Mouse (Mus musculus): ENCODE data around the gene Paqr8. TPM values are rescaled to one million over a fixed set of nuclear protein-coding genes. Genes with fewer than 3 reads are reported as not detected.

Gene Paqr8
- polyA plus RNA-seq, 1 experiment from 2014 or later: 2.1 TPM

- DNase-seq (ENCODE audit: low spot score) (no peak), ATAC-seq (replicated peaks; ENCODE audit: low FRiP score, low read depth) (no peak)
- no peak overlapping the region for H3K9ac ChIP-seq (ENCODE audit: low read depth, low read length)
- no peaks in the 10 kb centered on the region for H3K36me3 ChIP-seq (ENCODE audit: insufficient read depth, low read length)
- H3K4me3 ChIP-seq (replicated peaks; ENCODE audit: low read depth, low read length): no peak overlapping the region
- TF ChIP-seq CTCF (IDR thresholded peaks at IDR 0.05; ENCODE audit: low read depth): no peak
- no peak overlapping the region for H3K4me2 ChIP-seq (ENCODE audit: low read length)
- no peaks in the 10 kb centered on the region for H3K4me1 ChIP-seq (replicated peaks; ENCODE audit: insufficient read depth, low read length)
- 62% methylated on average over 8 of the region's 8 CpGs for WGBS
- H3K9me3 ChIP-seq (replicated peaks; ENCODE audit: low read length): no peaks in the 10 kb centered on the region
- H3K27me3 ChIP-seq (ENCODE audit: insufficient read depth, low read length): no peaks in the 10 kb centered on the region
- H3K27ac ChIP-seq: no peak overlapping the region
Observed at GRCm38 (mm10) chr1:20867241-20867902, 23.0 kb upstream of the Paqr8 start.

GRCm38 (mm10) chr1:20868036-20868435 is 22.4 kb upstream of the Paqr8 start:
- H3K4me2 ChIP-seq (ENCODE audit: low read length): no peak overlapping the region
- WGBS: 45% methylated on average over 9 of the region's 9 CpGs
- no peak overlapping the region for H3K27ac ChIP-seq
- H3K27me3 ChIP-seq (ENCODE audit: insufficient read depth, low read length): no peaks in the 10 kb centered on the region
- H3K9ac ChIP-seq (ENCODE audit: low read depth, low read length): no peak overlapping the region
- no peak for TF ChIP-seq CTCF (IDR thresholded peaks at IDR 0.05; ENCODE audit: low read depth)
- ATAC-seq (replicated peaks; ENCODE audit: low FRiP score, low read depth) (no peak), DNase-seq (ENCODE audit: low spot score) (no peak)
- no peaks in the 10 kb centered on the region for H3K36me3 ChIP-seq (ENCODE audit: insufficient read depth, low read length)
- H3K4me3 ChIP-seq (replicated peaks; ENCODE audit: low read depth, low read length): no peak overlapping the region
- no peaks in the 10 kb centered on the region for H3K9me3 ChIP-seq (replicated peaks; ENCODE audit: low read length)
- H3K4me1 ChIP-seq (replicated peaks; ENCODE audit: insufficient read depth, low read length): no peaks in the 10 kb centered on the region

- WGBS: 64% methylated on average over 2 of the region's 2 CpGs
- ATAC-seq (replicated peaks; ENCODE audit: low FRiP score, low read depth): no peak
- H3K36me3 ChIP-seq (ENCODE audit: insufficient read depth, low read length): no peaks in the 10 kb centered on the region
Observed at GRCm38 (mm10) chr1:20870887-20871286, 19.5 kb upstream of the Paqr8 start.

GRCm38 (mm10) chr1:20872496-20872895 is 17.9 kb upstream of the Paqr8 start:
- no peaks in the 10 kb centered on the region for H3K27me3 ChIP-seq (ENCODE audit: insufficient read depth, low read length)
- H3K4me3 ChIP-seq (replicated peaks; ENCODE audit: low read depth, low read length): no peak overlapping the region
- no peak for TF ChIP-seq CTCF (IDR thresholded peaks at IDR 0.05; ENCODE audit: low read depth)
- H3K9ac ChIP-seq (ENCODE audit: low read depth, low read length): no peak overlapping the region
- no peak for ATAC-seq (replicated peaks; ENCODE audit: low FRiP score, low read depth)
- no peaks in the 10 kb centered on the region for H3K36me3 ChIP-seq (ENCODE audit: insufficient read depth, low read length)
- 78% methylated on average over 5 of the region's 5 CpGs for WGBS
- H3K27ac ChIP-seq: no peak overlapping the region
- DNase-seq (ENCODE audit: low spot score): no peak
- no peaks in the 10 kb centered on the region for H3K9me3 ChIP-seq (replicated peaks; ENCODE audit: low read length)
- no peak overlapping the region for H3K4me2 ChIP-seq (ENCODE audit: low read length)
- no peaks in the 10 kb centered on the region for H3K4me1 ChIP-seq (replicated peaks; ENCODE audit: insufficient read depth, low read length)

More at GRCm38 (mm10) chr1:20870887-20871286, 19.5 kb upstream of the Paqr8 start:
- Histone ChIP-seq H3K4me3 (replicated peaks; ENCODE audit: low read depth, low read length) (no peak overlapping the region), H3K4me1 (replicated peaks; ENCODE audit: insufficient read depth, low read length) (no peaks in the 10 kb centered on the region), H3K27me3 (ENCODE audit: insufficient read depth, low read length) (no peaks in the 10 kb centered on the region), H3K9ac (ENCODE audit: low read depth, low read length) (no peak overlapping the region), H3K4me2 (ENCODE audit: low read length) (no peak overlapping the region), H3K27ac (no peak overlapping the region), H3K9me3 (replicated peaks; ENCODE audit: low read length) (no peaks in the 10 kb centered on the region)
- no peak for TF ChIP-seq CTCF (IDR thresholded peaks at IDR 0.05; ENCODE audit: low read depth)
- DNase-seq (ENCODE audit: low spot score): no peak

- H3K27me3 ChIP-seq (ENCODE audit: insufficient read depth, low read length): no peaks in the 10 kb centered on the region
- H3K4me1 ChIP-seq (replicated peaks; ENCODE audit: insufficient read depth, low read length): no peaks in the 10 kb centered on the region
- no peak for TF ChIP-seq CTCF (IDR thresholded peaks at IDR 0.05; ENCODE audit: low read depth)
- ATAC-seq (replicated peaks; ENCODE audit: low FRiP score, low read depth) (no peak), DNase-seq (ENCODE audit: low spot score) (no peak)
- no peaks in the 10 kb centered on the region for H3K9me3 ChIP-seq (replicated peaks; ENCODE audit: low read length)
- H3K27ac ChIP-seq: no peak overlapping the region
- no peak overlapping the region for H3K4me2 ChIP-seq (ENCODE audit: low read length)
- no peaks in the 10 kb centered on the region for H3K36me3 ChIP-seq (ENCODE audit: insufficient read depth, low read length)
- H3K9ac ChIP-seq (ENCODE audit: low read depth, low read length): no peak overlapping the region
- no peak overlapping the region for H3K4me3 ChIP-seq (replicated peaks; ENCODE audit: low read depth, low read length)
- WGBS: 90% methylated on average over 6 of the region's 6 CpGs
Observed at GRCm38 (mm10) chr1:20874061-20874460, 16.3 kb upstream of the Paqr8 start.

- H3K27me3 ChIP-seq (ENCODE audit: insufficient read depth, low read length): no peaks in the 10 kb centered on the region
- H3K9me3 ChIP-seq (replicated peaks; ENCODE audit: low read length): no peaks in the 10 kb centered on the region
- H3K36me3 ChIP-seq (ENCODE audit: insufficient read depth, low read length): no peaks in the 10 kb centered on the region
- TF ChIP-seq CTCF (IDR thresholded peaks at IDR 0.05; ENCODE audit: low read depth): no peak
- no peak overlapping the region for H3K27ac ChIP-seq
- H3K4me3 ChIP-seq (replicated peaks; ENCODE audit: low read depth, low read length): no peak overlapping the region
- no peak for ATAC-seq (replicated peaks; ENCODE audit: low FRiP score, low read depth)
- H3K4me1 ChIP-seq (replicated peaks; ENCODE audit: insufficient read depth, low read length): no peaks in the 10 kb centered on the region
- H3K4me2 ChIP-seq (ENCODE audit: low read length): no peak overlapping the region
- DNase-seq (ENCODE audit: low spot score): no peak
- no peak overlapping the region for H3K9ac ChIP-seq (ENCODE audit: low read depth, low read length)
Observed at GRCm38 (mm10) chr1:20877355-20877754, 13.1 kb upstream of the Paqr8 start.

GRCm38 (mm10) chr1:20879361-20879760 is 11.0 kb upstream of the Paqr8 start:
- H3K36me3 ChIP-seq (ENCODE audit: insufficient read depth, low read length): no peaks in the 10 kb centered on the region
- H3K27me3 ChIP-seq (ENCODE audit: insufficient read depth, low read length): no peaks in the 10 kb centered on the region
- no peak overlapping the region for H3K4me2 ChIP-seq (ENCODE audit: low read length)
- H3K4me1 ChIP-seq (replicated peaks; ENCODE audit: insufficient read depth, low read length): no peaks in the 10 kb centered on the region
- no peak overlapping the region for H3K4me3 ChIP-seq (replicated peaks; ENCODE audit: low read depth, low read length)
- H3K27ac ChIP-seq: no peak overlapping the region
- no peak overlapping the region for H3K9ac ChIP-seq (ENCODE audit: low read depth, low read length)
- TF ChIP-seq CTCF (IDR thresholded peaks at IDR 0.05; ENCODE audit: low read depth): no peak
- H3K9me3 ChIP-seq (replicated peaks; ENCODE audit: low read length): no peaks in the 10 kb centered on the region
- no peak for ATAC-seq (replicated peaks; ENCODE audit: low FRiP score, low read depth)
- WGBS: 89% methylated on average over 4 of the region's 4 CpGs
- DNase-seq (ENCODE audit: low spot score): no peak
